Mouse (Mus musculus) colon, adult 2 months (tissue): ENCODE measurements around the gene Sinhcaf. TPM values are rescaled to one million over a fixed set of nuclear protein-coding genes. Genes with fewer than 3 reads are reported as not detected.

ENCODE experiments used
- polyA plus RNA-seq: library from polyadenylated mRNA; depleted of rRNA; stranded (reverse); fragments of >200 nt; gene quantifications from 2 replicates; pipeline ENCODE4 v1.2.3, GENCODE M21; 2012; rRNA removed

Sinhcaf gene
- 1.9 and 2.2 TPM in 2 replicates for polyA plus RNA-seq

GRCm38 (mm10) chr6:148946409-148946742 lies at the start of gene Sinhcaf:
Gene Sinhcaf (minus strand): TSS chr6:148946467.

GRCm38 (mm10) chr6:148895773-148896506 lies 50.3 kb downstream of the Sinhcaf start, which contains the start of gene Caprin2:
Gene Caprin2 (minus strand): TSS chr6:148896237.

Other genes starting within 250 kb of the Sinhcaf start
- gene Ipo8, start 115.0 kb downstream of the Sinhcaf start, polyA plus RNA-seq, result 8.0 and 8.6 TPM in 2 replicates
- 2.9 and 3.2 TPM in 2 replicates for gene Caprin2, start 50.2 kb downstream of the Sinhcaf start, polyA plus RNA-seq
- gene Dennd5b, start 155.2 kb upstream of the Sinhcaf start, polyA plus RNA-seq, result 7.3 and 9.4 TPM in 2 replicates
- gene Gm10203, start 183.7 kb upstream of the Sinhcaf start, polyA plus RNA-seq, result not detected in 2 replicates
- gene Etfbkmt, start 193.4 kb upstream of the Sinhcaf start, polyA plus RNA-seq, result 6.9 and 7.1 TPM in 2 replicates
- 7.6 and 9.9 TPM in 2 replicates for gene Amn1, start 242.2 kb upstream of the Sinhcaf start, polyA plus RNA-seq